Mouse (Mus musculus): ENCODE measurements around the gene Anapc13. TPM values are rescaled to one million over a fixed set of nuclear protein-coding genes. Genes with fewer than 3 reads are reported as not detected.

The Anapc13 gene
- total and polyA plus RNA-seq, 2 experiments from 2014 or later, result 49.9 to 136 TPM

DNA sequence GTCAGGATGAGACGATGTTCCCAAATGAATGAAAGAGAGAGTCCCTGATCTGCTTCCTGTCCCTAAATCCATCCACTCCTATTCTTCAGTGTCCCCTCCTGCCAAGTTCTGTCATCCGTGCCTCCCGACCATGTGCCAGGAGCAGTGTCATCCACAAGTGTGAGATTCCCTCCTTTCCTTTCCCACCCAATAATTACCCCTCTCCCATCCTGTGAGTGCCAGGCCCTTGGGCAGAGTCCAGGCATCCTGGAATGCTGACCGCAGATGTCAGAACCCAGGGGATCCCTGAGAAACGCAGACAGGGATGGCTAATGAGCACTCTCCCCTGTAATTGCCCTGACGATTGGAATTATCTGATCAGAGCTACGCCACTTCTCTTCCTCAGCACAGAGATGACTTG, 24.5 kb downstream of the Anapc13 start:
- Histone ChIP-seq H3K4me3 (ENCODE audit: low read depth, low read length) (no peak overlapping the region), H3K9ac (replicated peaks; ENCODE audit: low read length, poor library complexity, severe bottlenecking) (no peak overlapping the region), H3K27ac (ENCODE audit: low read depth, low read length) (no peak overlapping the region), H3K4me2 (ENCODE audit: low read depth, low read length, poor library complexity, severe bottlenecking) (no peak overlapping the region), H3K36me3 (ENCODE audit: insufficient read depth, low read length) (no peaks in the 10 kb centered on the region), H3K9me3 (ENCODE audit: low read length) (no peaks in the 10 kb centered on the region), H3K4me1 (ENCODE audit: insufficient read depth, low read length) (0 out of 2 replicates have a peak, but pooled peaks cover 7% of the 10 kb centered on the region), H3K27me3 (ENCODE audit: insufficient read depth, low read length) (no peaks in the 10 kb centered on the region)
- no peak for TF ChIP-seq CTCF (IDR thresholded peaks at IDR 0.05)
- no peak for ATAC-seq (ENCODE audit: low FRiP score)
- no peak for DNase-seq (ENCODE audit: low spot score)
- WGBS, result 20% methylated on average over 7 of the region's 7 CpGs

GRCm38 (mm10) chr9:102651199-102651720, 25.2 kb downstream of the Anapc13 start:
- no peak overlapping the region for H3K27ac ChIP-seq (ENCODE audit: low read depth, low read length)
- H3K9ac ChIP-seq (replicated peaks; ENCODE audit: low read length, poor library complexity, severe bottlenecking), result no peak overlapping the region
- DNase-seq (ENCODE audit: low spot score) (no peak), ATAC-seq (ENCODE audit: low FRiP score) (no peak)
- no peaks in the 10 kb centered on the region for H3K27me3 ChIP-seq (ENCODE audit: insufficient read depth, low read length)
- no peaks in the 10 kb centered on the region for H3K9me3 ChIP-seq (ENCODE audit: low read length)
- no peaks in the 10 kb centered on the region for H3K36me3 ChIP-seq (ENCODE audit: insufficient read depth, low read length)
- H3K4me3 ChIP-seq (ENCODE audit: low read depth, low read length), result no peak overlapping the region
- H3K4me2 ChIP-seq (ENCODE audit: low read depth, low read length, poor library complexity, severe bottlenecking), result no peak overlapping the region
- H3K4me1 ChIP-seq (ENCODE audit: insufficient read depth, low read length), result 0 out of 2 replicates have a peak, but pooled peaks cover 7% of the 10 kb centered on the region
- WGBS, result 52% methylated on average over 6 of the region's 6 CpGs
- TF ChIP-seq CTCF (IDR thresholded peaks at IDR 0.05), result no peak

GRCm38 (mm10) chr9:102656355-102657095, 30.4 kb downstream of the Anapc13 start:
- no peaks in the 10 kb centered on the region for H3K9me3 ChIP-seq (ENCODE audit: low read length)
- no peaks in the 10 kb centered on the region for H3K4me1 ChIP-seq (ENCODE audit: insufficient read depth, low read length)
- DNase-seq (ENCODE audit: low spot score) (no peak), ATAC-seq (ENCODE audit: low FRiP score) (no peak)
- H3K27me3 ChIP-seq (ENCODE audit: insufficient read depth, low read length), result no peaks in the 10 kb centered on the region
- WGBS, result 84% methylated on average over 8 of the region's 8 CpGs
- no peak overlapping the region for H3K9ac ChIP-seq (replicated peaks; ENCODE audit: low read length, poor library complexity, severe bottlenecking)
- no peak overlapping the region for H3K4me2 ChIP-seq (ENCODE audit: low read depth, low read length, poor library complexity, severe bottlenecking)
- no peak overlapping the region for H3K4me3 ChIP-seq (ENCODE audit: low read depth, low read length)
- H3K36me3 ChIP-seq (ENCODE audit: insufficient read depth, low read length), result no peaks in the 10 kb centered on the region
- H3K27ac ChIP-seq (ENCODE audit: low read depth, low read length), result no peak overlapping the region
- no peak for TF ChIP-seq CTCF (IDR thresholded peaks at IDR 0.05)

DNA sequence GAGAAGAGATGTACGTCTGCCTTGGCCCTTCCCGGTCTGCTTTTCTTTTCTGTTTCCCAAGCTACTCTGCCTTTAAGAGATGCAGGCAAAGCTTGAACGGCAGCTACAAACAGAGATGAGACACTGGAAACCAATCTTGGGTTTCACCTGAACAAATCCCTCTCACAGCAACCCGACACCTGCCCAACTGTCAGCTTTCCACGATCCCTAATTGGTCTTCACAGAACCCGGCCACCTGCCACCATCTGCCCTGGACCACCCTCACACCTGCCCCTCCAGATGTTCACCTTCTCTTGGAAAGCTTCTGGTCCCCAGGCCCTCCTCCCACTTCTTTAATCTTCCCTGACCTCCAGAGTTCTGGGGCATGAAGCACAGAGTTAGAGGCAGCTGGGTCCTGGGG, 42.0 kb downstream of the Anapc13 start:
- Histone ChIP-seq H3K9me3 (ENCODE audit: low read length) (no peaks in the 10 kb centered on the region), H3K4me3 (ENCODE audit: low read depth, low read length) (no peak overlapping the region), H3K36me3 (ENCODE audit: insufficient read depth, low read length) (no peaks in the 10 kb centered on the region), H3K4me2 (ENCODE audit: low read depth, low read length, poor library complexity, severe bottlenecking) (no peak overlapping the region), H3K4me1 (ENCODE audit: insufficient read depth, low read length) (no peaks in the 10 kb centered on the region), H3K27ac (ENCODE audit: low read depth, low read length) (no peak overlapping the region), H3K27me3 (ENCODE audit: insufficient read depth, low read length) (no peaks in the 10 kb centered on the region), H3K9ac (replicated peaks; ENCODE audit: low read length, poor library complexity, severe bottlenecking) (no peak overlapping the region)
- WGBS, result 42% methylated on average over 6 of the region's 6 CpGs
- TF ChIP-seq CTCF (IDR thresholded peaks at IDR 0.05), result no peak
- ATAC-seq (ENCODE audit: low FRiP score), result no peak
- DNase-seq (ENCODE audit: low spot score), result no peak

DNA sequence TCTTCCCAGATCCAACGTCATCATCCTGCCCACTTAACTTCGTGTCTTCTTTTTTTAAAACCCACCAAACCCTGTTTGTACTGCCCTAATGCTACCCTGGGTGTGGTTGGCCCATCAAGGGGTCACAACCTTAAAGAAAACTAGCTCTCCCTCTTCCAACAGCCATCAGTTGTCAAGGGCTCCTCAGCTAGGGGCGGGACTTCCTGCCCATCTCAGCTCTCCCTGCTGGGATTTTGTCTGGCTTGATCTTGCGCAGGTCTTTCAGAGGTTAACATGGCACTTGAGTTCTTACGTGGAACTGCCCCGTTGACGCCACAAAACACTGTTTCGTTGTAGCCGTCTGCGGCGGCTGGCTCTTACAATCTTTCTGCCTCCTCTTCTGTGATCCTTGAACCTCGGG, 42.8 kb downstream of the Anapc13 start:
- Histone ChIP-seq H3K4me1 (ENCODE audit: insufficient read depth, low read length) (no peaks in the 10 kb centered on the region), H3K27ac (ENCODE audit: low read depth, low read length) (no peak overlapping the region), H3K4me2 (ENCODE audit: low read depth, low read length, poor library complexity, severe bottlenecking) (no peak overlapping the region), H3K9me3 (ENCODE audit: low read length) (no peaks in the 10 kb centered on the region), H3K4me3 (ENCODE audit: low read depth, low read length) (no peak overlapping the region), H3K9ac (replicated peaks; ENCODE audit: low read length, poor library complexity, severe bottlenecking) (no peak overlapping the region), H3K27me3 (ENCODE audit: insufficient read depth, low read length) (no peaks in the 10 kb centered on the region), H3K36me3 (ENCODE audit: insufficient read depth, low read length) (no peaks in the 10 kb centered on the region)
- ATAC-seq (ENCODE audit: low FRiP score) (no peak), DNase-seq (ENCODE audit: low spot score) (no peak)
- no peak for TF ChIP-seq CTCF (IDR thresholded peaks at IDR 0.05)
- 92% methylated on average over 12 of the region's 12 CpGs for WGBS

- H3K9me3 ChIP-seq (ENCODE audit: low read length), result no peaks in the 10 kb centered on the region
- H3K4me2 ChIP-seq (ENCODE audit: low read depth, low read length, poor library complexity, severe bottlenecking), result no peak overlapping the region
- no peak for TF ChIP-seq CTCF (IDR thresholded peaks at IDR 0.05)
- no peaks in the 10 kb centered on the region for H3K27me3 ChIP-seq (ENCODE audit: insufficient read depth, low read length)
- no peak for DNase-seq (ENCODE audit: low spot score)
- no peak overlapping the region for H3K9ac ChIP-seq (replicated peaks; ENCODE audit: low read length, poor library complexity, severe bottlenecking)
- no peak overlapping the region for H3K4me3 ChIP-seq (ENCODE audit: low read depth, low read length)
- no peaks in the 10 kb centered on the region for H3K36me3 ChIP-seq (ENCODE audit: insufficient read depth, low read length)
- H3K27ac ChIP-seq (ENCODE audit: low read depth, low read length), result no peak overlapping the region
- H3K4me1 ChIP-seq (ENCODE audit: insufficient read depth, low read length), result no peaks in the 10 kb centered on the region
- no peak for ATAC-seq (ENCODE audit: low FRiP score)
- 72% methylated on average over 7 of the region's 7 CpGs for WGBS
Measured at GRCm38 (mm10) chr9:102673381-102673780, 47.3 kb downstream of the Anapc13 start.
